Mouse (Mus musculus) CH12.LX (cell line): ENCODE data around the gene Arhgef3. TPM values are rescaled to one million over a fixed set of nuclear protein-coding genes. Genes with fewer than 3 reads are reported as not detected.

Experiments used
- DNase-seq: peaks from one replicate; pipeline ENCODE4 v3.0.0-alpha.2; 2013; ENCODE audit errors: extremely low read depth
- H3K27ac ChIP-seq: 2 replicates; pipeline ENCODE4 v1.5.1; 2012; ENCODE audit warnings: low read depth, mild to moderate bottlenecking, control low read depth, moderate library complexity; ENCODE audit not compliant: insufficient read depth
- H3K27me3 ChIP-seq: replicated peaks from 2 replicates; pipeline ENCODE3; 2012; ENCODE audit warnings: inconsistent platforms
- H3K36me3 ChIP-seq, 2 experiments: replicated peaks in 1 of 2; 2 replicates each; pipeline versions ENCODE3 to v1.6.1; 2012; ENCODE audit warnings: inconsistent platforms in 1 of 2, low read length in 1 of 2, mild to moderate bottlenecking in 1 of 2, mixed read lengths in 1 of 2, moderate library complexity in 1 of 2; ENCODE audit not compliant: control insufficient read depth in 1 of 2, insufficient read depth in 1 of 2
- H3K4me1 ChIP-seq, 2 experiments: 2 replicates each; pipeline ENCODE4 v1.6.1; 2012; ENCODE audit warnings: inconsistent platforms in 1 of 2, moderate library complexity in 1 of 2; ENCODE audit not compliant: insufficient read depth in 2 of 2, control insufficient read depth in 1 of 2
- H3K4me2 ChIP-seq: 2 replicates; pipeline ENCODE4 v1.6.1; 2012; ENCODE audit warnings: low read depth, mild to moderate bottlenecking, control low read depth; ENCODE audit not compliant: poor library complexity, insufficient read depth, severe bottlenecking
- H3K4me3 ChIP-seq, 3 experiments: fragments of 150-350 bp in 1 of 3; sonication (generic) in 1 of 3; replicated peaks in 1 of 3; 2 replicates each; pipeline versions ENCODE3 to v1.5.1; 2011 to 2012; ENCODE audit warnings: low read depth in 2 of 3, low read length in 2 of 3, mild to moderate bottlenecking in 2 of 3, moderate library complexity in 2 of 3, control low read depth in 1 of 3, improper control_type of control experiment in 1 of 3, inconsistent platforms in 1 of 3, mixed read lengths in 1 of 3; ENCODE audit not compliant: poor library complexity in 1 of 3
- H3K79me2 ChIP-seq: replicated peaks from 2 replicates; pipeline ENCODE4 v1.6.1; 2012; ENCODE audit warnings: mild to moderate bottlenecking, moderate library complexity; ENCODE audit not compliant: control insufficient read depth, poor library complexity, insufficient read depth, severe bottlenecking; ENCODE audit errors: extremely low read depth
- H3K9ac ChIP-seq: 2 replicates; pipeline ENCODE4 v1.6.1; 2012; ENCODE audit warnings: low read depth, mild to moderate bottlenecking, control low read depth, moderate library complexity; ENCODE audit not compliant: insufficient read depth
- H3K9me3 ChIP-seq: replicated peaks from 2 replicates; pipeline ENCODE3; 2012; ENCODE audit warnings: low read length, inconsistent platforms, mixed read lengths
- CHD1 ChIP-seq: IDR thresholded peaks from 2 replicates; pipeline ENCODE4 v1.6.1; 2012; ENCODE audit warnings: low read depth, low read length, improper control_type of control experiment, inconsistent platforms
- ELF1 ChIP-seq: IDR thresholded peaks from 2 replicates; pipeline ENCODE4 v1.6.1; 2014; ENCODE audit warnings: low read depth, mild to moderate bottlenecking, inconsistent platforms, low read length, improper control_type of control experiment
- GABPA ChIP-seq: IDR thresholded peaks from 2 replicates; pipeline ENCODE4 v1.6.1; 2012; ENCODE audit warnings: low read depth, low read length, improper control_type of control experiment, inconsistent platforms; ENCODE audit not compliant: insufficient replicate concordance
- IRF4 ChIP-seq: IDR thresholded peaks from 2 replicates; pipeline ENCODE4 v1.6.1; 2014; ENCODE audit warnings: low read depth, mild to moderate bottlenecking, inconsistent platforms, low read length, improper control_type of control experiment
- KAT2A ChIP-seq: IDR thresholded peaks from 2 replicates; pipeline ENCODE4 v1.6.1; 2012; ENCODE audit warnings: low read length, improper control_type of control experiment, inconsistent platforms; ENCODE audit not compliant: insufficient replicate concordance
- MAFK ChIP-seq: IDR thresholded peaks from 2 replicates; pipeline ENCODE4 v1.6.1; 2011; ENCODE audit warnings: low read length, improper control_type of control experiment; ENCODE audit not compliant: insufficient replicate concordance
- MEF2A ChIP-seq: IDR thresholded peaks from 2 replicates; pipeline ENCODE4 v1.6.1; 2014; ENCODE audit warnings: low read depth, mild to moderate bottlenecking, inconsistent platforms, low read length, improper control_type of control experiment, borderline replicate concordance
- MXI1 ChIP-seq: IDR thresholded peaks from 2 replicates; pipeline ENCODE4 v1.6.1; 2011; ENCODE audit warnings: mild to moderate bottlenecking, low read depth, low read length, improper control_type of control experiment
- MYC ChIP-seq: IDR thresholded peaks from 2 replicates; pipeline ENCODE4 v1.6.1; 2011; ENCODE audit warnings: low read depth, mild to moderate bottlenecking, improper control_type of control experiment, low read length
- NELFE ChIP-seq: IDR thresholded peaks from 2 replicates; pipeline ENCODE4 v1.6.1; 2011; ENCODE audit warnings: low read depth, low read length, improper control_type of control experiment
- PAX5 ChIP-seq: IDR thresholded peaks from 2 replicates; pipeline ENCODE4 v1.6.1; 2012; ENCODE audit warnings: low read length, inconsistent platforms, mixed read lengths
- POLR2A ChIP-seq: IDR thresholded peaks from 2 replicates; pipeline ENCODE4 v1.6.1; 2011; ENCODE audit warnings: low read depth, mild to moderate bottlenecking, improper control_type of control experiment, low read length
- SIN3A ChIP-seq: IDR thresholded peaks from 2 replicates; pipeline ENCODE4 v1.6.1; 2012; ENCODE audit warnings: low read length, improper control_type of control experiment, inconsistent platforms
- UBTF ChIP-seq: IDR thresholded peaks from 2 replicates; pipeline ENCODE4 v1.6.1; 2012; ENCODE audit warnings: low read depth, mild to moderate bottlenecking, inconsistent platforms, low read length, improper control_type of control experiment, moderate library complexity
- USF1 ChIP-seq: IDR thresholded peaks from 2 replicates; pipeline ENCODE4 v1.6.1; 2014; ENCODE audit warnings: low read depth, mild to moderate bottlenecking, inconsistent platforms, low read length, improper control_type of control experiment
- USF2 ChIP-seq: conservative IDR thresholded peaks from 2 replicates; pipeline ENCODE4 v1.6.1; 2011; ENCODE audit warnings: low read depth, low read length, improper control_type of control experiment
- ZNF384 ChIP-seq: IDR thresholded peaks from 2 replicates; pipeline ENCODE4 v1.6.1; 2012; ENCODE audit warnings: low read depth, low read length, improper control_type of control experiment, inconsistent platforms
- dilution Hi-C: fragments of 300-500 bp; cut with MboI; formaldehyde crosslinking; loops from 2 replicates; pipeline ENCODE4 v1.14.3; 2020; ENCODE audit warnings: low sequenced_read_pairs; ENCODE audit not compliant: extremely low pct_unique_long_range_greater_than_20kb, extremely low pct_ligation_motif_present
- in situ Hi-C: fragments of 300-500 bp; cut with MboI; formaldehyde crosslinking; loops from 3 replicates; pipeline ENCODE4 v1.14.3; 2019; ENCODE audit warnings: low sequenced_read_pairs, low pct_ligation_motif_present, low pct_unique_long_range_greater_than_20kb, mixed read lengths
- polyA plus RNA-seq: library from polyadenylated mRNA; unstranded; fragments of >175 nt; gene quantifications from 2 replicates; pipeline ENCODE4 v1.2.1, GENCODE M21; 2012; ENCODE audit warnings: low read depth; ENCODE audit not compliant: insufficient read length
- total RNA-seq, 2 experiments: library from RNA; depleted of rRNA; stranded (reverse); fragments of 300-350 nt in 1 of 2; fragments of >200 nt in 1 of 2; gene quantifications; 2 replicates each; pipeline ENCODE4 v1.2.3; 2012 to 2014

Arhgef3 gene
- total and polyA plus RNA-seq, 3 experiments, result 0.51 to 0.64 (median 0.62) TPM

DNA sequence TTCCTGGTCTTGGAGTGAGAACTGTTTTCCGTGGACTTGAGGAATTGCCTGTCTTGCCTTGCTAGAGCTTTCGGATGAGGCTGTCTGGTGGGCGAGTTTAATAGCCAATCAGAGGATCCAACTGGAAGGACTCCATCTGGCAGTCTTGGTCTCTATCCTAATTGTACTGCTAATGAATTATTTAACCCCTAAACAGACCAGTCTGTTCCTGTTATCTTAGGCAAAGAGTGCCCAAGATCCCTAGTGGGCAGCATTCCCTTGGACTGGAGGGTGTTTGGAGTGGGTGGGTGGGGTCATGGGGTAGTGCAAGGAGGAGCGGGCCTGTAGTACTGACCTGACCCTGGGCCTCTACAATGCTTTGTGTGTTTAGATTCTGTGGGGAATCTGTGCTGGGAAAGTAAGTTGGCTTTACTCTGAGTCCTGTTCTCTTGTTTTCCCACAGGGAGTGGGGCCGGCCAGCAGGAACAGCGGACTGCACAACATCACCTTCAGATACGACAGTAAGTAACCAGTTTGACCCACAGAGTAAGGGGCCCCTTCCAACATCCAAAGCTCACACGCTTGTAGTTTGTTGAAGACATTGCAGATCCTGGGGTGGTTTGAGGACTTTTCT lies 38.7 kb upstream of the Arhgef3 start:
- in situ Hi-C loops, result no loop called here
- Histone ChIP-seq H3K27me3 (no peaks in the 10 kb centered on the region), H3K27ac (no peak overlapping the region), H3K4me3 (no peak overlapping the region), H3K36me3 (no peaks in the 10 kb centered on the region), H3K9me3 (no peaks in the 10 kb centered on the region), H3K9ac (no peak overlapping the region), H3K79me2 (no peaks in the 10 kb centered on the region), H3K4me1 (no peaks in the 10 kb centered on the region), H3K4me2 (no peak overlapping the region)
- no peak for DNase-seq
- TF ChIP-seq IRF4 (no peak), MEF2A (no peak), ELF1 (no peak), PAX5 (no peak), KAT2A (no peak)
- dilution Hi-C loops, result no loop called here

DNA sequence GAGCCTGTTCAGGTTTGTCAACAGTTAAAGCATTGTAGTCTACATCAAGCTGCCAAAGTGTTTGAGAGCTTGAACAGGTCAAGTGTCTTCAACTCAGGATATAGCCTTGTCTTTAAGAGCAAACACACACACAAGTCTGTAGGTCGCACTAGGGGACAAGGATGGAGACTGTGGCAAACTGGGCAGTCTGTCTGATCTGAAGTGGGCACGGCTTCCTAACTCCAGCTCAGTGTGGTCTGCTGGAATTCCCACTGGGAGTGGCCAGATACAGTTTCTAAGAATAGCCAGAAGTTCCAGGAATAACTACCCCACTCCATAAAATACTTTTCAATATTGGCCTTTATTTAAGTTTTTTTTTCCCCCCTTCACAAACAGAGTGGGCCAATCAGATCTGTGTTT lies 38.2 kb upstream of the Arhgef3 start:
- no peaks in the 10 kb centered on the region for H3K27me3 ChIP-seq
- H3K79me2 ChIP-seq, result no peaks in the 10 kb centered on the region
- no peak for TF ChIP-seq ZNF384
- no peak for TF ChIP-seq GABPA
- no peak for TF ChIP-seq SIN3A
- TF ChIP-seq NELFE, result no peak
- TF ChIP-seq USF1, result no peak
- TF ChIP-seq UBTF, result no peak
- TF ChIP-seq IRF4, result no peak
- TF ChIP-seq POLR2A, result no peak
- no peak for TF ChIP-seq CHD1
- no peak for TF ChIP-seq MXI1
- TF ChIP-seq USF2, result no peak
- TF ChIP-seq MAFK, result no peak
- no peak for TF ChIP-seq MYC
- H3K9me3 ChIP-seq, result no peaks in the 10 kb centered on the region
- no peak for DNase-seq
- no peak overlapping the region for H3K9ac ChIP-seq
- H3K4me1 ChIP-seq, result no peaks in the 10 kb centered on the region
- no peaks in the 10 kb centered on the region for H3K36me3 ChIP-seq
- in situ Hi-C loops, result no loop called here
- H3K4me3 ChIP-seq, result no peak overlapping the region
- no peak overlapping the region for H3K4me2 ChIP-seq
- dilution Hi-C loops, result no loop called here
- no peak overlapping the region for H3K27ac ChIP-seq
